Mouse (Mus musculus): ENCODE measurements around the gene Wscd2. TPM values are rescaled to one million over a fixed set of nuclear protein-coding genes. Genes with fewer than 3 reads are reported as not detected.

Wscd2 gene
- polyA plus RNA-seq, 1 experiment from 2014 or later: 5.6 TPM

DNA sequence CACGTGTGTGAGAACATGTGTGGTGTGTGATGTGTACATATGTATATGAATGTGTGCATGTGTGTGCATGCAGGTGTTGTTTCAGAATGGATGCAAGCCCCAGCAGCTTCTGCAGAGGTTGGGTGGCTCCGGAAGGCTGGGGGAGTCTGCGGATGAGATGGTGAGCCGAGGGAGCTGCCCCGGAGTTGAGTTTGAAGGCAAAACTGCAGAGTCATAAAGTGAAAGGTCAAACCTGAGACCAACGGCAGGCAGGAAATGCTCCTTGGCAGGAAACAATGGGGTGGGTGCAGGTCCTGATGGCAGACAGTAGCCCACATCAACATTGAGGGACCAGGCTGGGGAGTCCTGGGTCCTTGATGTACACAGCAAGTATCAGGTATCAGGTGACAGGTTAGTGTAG, 15.9 kb downstream of the Wscd2 start:
- H3K36me3 ChIP-seq (ENCODE audit: control insufficient read depth, insufficient read depth, low read length): no peaks in the 10 kb centered on the region
- no peak overlapping the region for H3K9ac ChIP-seq (ENCODE audit: low read depth, low read length)
- no peaks in the 10 kb centered on the region for H3K4me1 ChIP-seq (ENCODE audit: control insufficient read depth, insufficient read depth, low read length)
- no peaks in the 10 kb centered on the region for H3K9me3 ChIP-seq (ENCODE audit: control insufficient read depth, low read length)
- ATAC-seq: no peak
- WGBS: 61% methylated on average over 6 of the region's 6 CpGs
- H3K4me2 ChIP-seq (ENCODE audit: low read depth, low read length): no peak overlapping the region
- no peak overlapping the region for H3K27ac ChIP-seq (ENCODE audit: low read length)
- H3K27me3 ChIP-seq (replicated peaks; ENCODE audit: control insufficient read depth, insufficient read depth, low read length): no peaks in the 10 kb centered on the region
- H3K4me3 ChIP-seq (ENCODE audit: low read length): no peak overlapping the region

DNA sequence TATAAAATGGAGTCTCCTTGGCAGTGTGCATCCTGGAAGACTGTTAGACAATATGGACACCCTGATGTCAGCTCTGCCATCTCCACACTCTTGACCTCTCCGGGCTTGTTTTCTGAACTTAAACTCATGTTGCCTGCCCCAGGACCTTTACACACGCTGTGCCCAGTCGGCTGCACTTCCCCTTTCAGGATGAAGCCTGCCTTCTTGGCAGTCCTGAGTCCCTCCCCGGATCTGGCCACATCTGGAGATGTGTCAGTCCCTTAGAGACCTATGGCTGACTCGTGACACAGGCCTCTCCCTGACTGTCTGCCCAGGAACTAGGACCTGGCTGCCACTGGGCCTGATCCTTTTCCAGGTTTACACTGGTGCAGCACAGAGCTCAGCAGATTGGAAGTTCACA, 16.6 kb downstream of the Wscd2 start:
- no peak overlapping the region for H3K27ac ChIP-seq (ENCODE audit: low read length)
- WGBS: 82% methylated on average over 5 of the region's 5 CpGs
- no peak for ATAC-seq

DNA sequence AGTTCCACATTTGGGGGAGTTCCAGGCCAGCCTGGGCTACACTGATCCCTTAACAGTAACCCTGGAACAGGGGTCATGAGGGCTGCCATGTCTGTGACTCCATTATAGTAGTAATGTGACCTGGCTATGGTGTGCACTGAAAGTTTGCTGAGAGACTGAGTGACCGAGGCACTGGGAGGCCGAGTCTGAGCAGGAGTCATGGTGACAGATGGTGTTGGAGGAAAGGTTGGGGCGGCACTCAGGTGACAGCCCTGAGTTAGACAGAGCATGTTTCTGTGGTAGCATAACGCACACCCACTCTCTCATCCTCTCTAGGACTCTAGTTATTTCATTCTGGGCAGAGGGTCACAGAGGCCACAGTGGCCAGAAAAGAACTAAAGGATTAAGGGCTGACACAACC, 19.0 kb downstream of the Wscd2 start:
- Histone ChIP-seq H3K36me3 (ENCODE audit: control insufficient read depth, insufficient read depth, low read length) (no peaks in the 10 kb centered on the region), H3K4me1 (ENCODE audit: control insufficient read depth, insufficient read depth, low read length) (no peaks in the 10 kb centered on the region), H3K27me3 (replicated peaks; ENCODE audit: control insufficient read depth, insufficient read depth, low read length) (no peaks in the 10 kb centered on the region), H3K27ac (ENCODE audit: low read length) (no peak overlapping the region), H3K9ac (ENCODE audit: low read depth, low read length) (no peak overlapping the region), H3K4me2 (ENCODE audit: low read depth, low read length) (no peak overlapping the region), H3K4me3 (ENCODE audit: low read length) (no peak overlapping the region), H3K9me3 (ENCODE audit: control insufficient read depth, low read length) (no peaks in the 10 kb centered on the region)
- WGBS: 81% methylated on average over 4 of the region's 4 CpGs
- ATAC-seq: no peak

More for the DNA sequence above, 16.6 kb downstream of the Wscd2 start:
- Histone ChIP-seq H3K4me1 (ENCODE audit: control insufficient read depth, insufficient read depth, low read length) (no peaks in the 10 kb centered on the region), H3K9me3 (ENCODE audit: control insufficient read depth, low read length) (no peaks in the 10 kb centered on the region), H3K27me3 (replicated peaks; ENCODE audit: control insufficient read depth, insufficient read depth, low read length) (no peaks in the 10 kb centered on the region), H3K9ac (ENCODE audit: low read depth, low read length) (no peak overlapping the region), H3K4me3 (ENCODE audit: low read length) (no peak overlapping the region), H3K36me3 (ENCODE audit: control insufficient read depth, insufficient read depth, low read length) (no peaks in the 10 kb centered on the region), H3K4me2 (ENCODE audit: low read depth, low read length) (no peak overlapping the region)

DNA sequence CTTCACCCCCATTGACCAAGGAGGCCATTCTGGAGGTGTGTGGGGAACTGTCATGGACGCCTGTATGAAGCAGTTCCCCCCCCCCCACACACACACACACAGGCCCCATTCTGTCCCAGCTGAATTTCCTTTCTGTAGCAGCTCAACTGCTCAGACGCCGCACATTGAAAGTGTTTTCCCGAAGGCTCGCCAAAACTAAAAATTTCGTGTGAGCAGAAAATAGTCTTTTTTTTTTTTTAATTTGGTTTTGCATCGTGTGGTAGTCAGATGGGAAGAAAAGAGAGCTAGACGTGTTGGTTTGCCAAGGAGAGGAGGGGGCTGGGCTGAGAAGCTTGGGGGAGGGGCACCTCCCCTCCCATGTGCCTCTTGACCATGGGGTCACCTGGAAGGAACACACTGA, 23.5 kb downstream of the Wscd2 start:
- ATAC-seq: no peak
- Histone ChIP-seq H3K4me3 (ENCODE audit: low read length) (no peak overlapping the region), H3K9ac (ENCODE audit: low read depth, low read length) (no peak overlapping the region), H3K27ac (ENCODE audit: low read length) (no peak overlapping the region), H3K9me3 (ENCODE audit: control insufficient read depth, low read length) (no peaks in the 10 kb centered on the region), H3K4me1 (ENCODE audit: control insufficient read depth, insufficient read depth, low read length) (no peaks in the 10 kb centered on the region), H3K36me3 (ENCODE audit: control insufficient read depth, insufficient read depth, low read length) (no peaks in the 10 kb centered on the region), H3K27me3 (replicated peaks; ENCODE audit: control insufficient read depth, insufficient read depth, low read length) (no peaks in the 10 kb centered on the region), H3K4me2 (ENCODE audit: low read depth, low read length) (no peak overlapping the region)
- WGBS: 72% methylated on average over 8 of the region's 8 CpGs

DNA sequence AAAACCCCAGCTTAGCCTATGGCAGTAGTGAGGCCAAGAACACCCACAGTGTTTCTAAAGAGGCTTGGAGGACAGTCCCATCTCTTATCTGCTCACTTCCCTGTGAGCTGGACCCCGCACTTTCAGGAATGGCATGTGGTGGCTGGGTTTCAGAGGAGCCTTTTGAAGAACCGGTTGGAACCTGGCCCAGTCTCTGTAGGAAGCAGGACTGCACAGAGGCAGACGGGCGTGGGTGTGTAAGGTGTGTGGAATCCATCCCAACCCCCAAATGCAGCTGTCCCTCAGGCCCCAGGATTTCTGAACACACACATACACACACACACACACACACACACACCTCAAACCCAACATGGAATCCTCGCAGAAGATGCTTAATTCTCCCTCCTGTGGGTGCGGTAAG, 23.9 kb downstream of the Wscd2 start:
- Histone ChIP-seq H3K9me3 (ENCODE audit: control insufficient read depth, low read length) (no peaks in the 10 kb centered on the region), H3K4me3 (ENCODE audit: low read length) (no peak overlapping the region), H3K27me3 (replicated peaks; ENCODE audit: control insufficient read depth, insufficient read depth, low read length) (no peaks in the 10 kb centered on the region), H3K9ac (ENCODE audit: low read depth, low read length) (no peak overlapping the region), H3K4me1 (ENCODE audit: control insufficient read depth, insufficient read depth, low read length) (no peaks in the 10 kb centered on the region), H3K36me3 (ENCODE audit: control insufficient read depth, insufficient read depth, low read length) (no peaks in the 10 kb centered on the region), H3K4me2 (ENCODE audit: low read depth, low read length) (no peak overlapping the region), H3K27ac (ENCODE audit: low read length) (no peak overlapping the region)
- 72% methylated on average over 6 of the region's 6 CpGs for WGBS
- ATAC-seq: no peak

DNA sequence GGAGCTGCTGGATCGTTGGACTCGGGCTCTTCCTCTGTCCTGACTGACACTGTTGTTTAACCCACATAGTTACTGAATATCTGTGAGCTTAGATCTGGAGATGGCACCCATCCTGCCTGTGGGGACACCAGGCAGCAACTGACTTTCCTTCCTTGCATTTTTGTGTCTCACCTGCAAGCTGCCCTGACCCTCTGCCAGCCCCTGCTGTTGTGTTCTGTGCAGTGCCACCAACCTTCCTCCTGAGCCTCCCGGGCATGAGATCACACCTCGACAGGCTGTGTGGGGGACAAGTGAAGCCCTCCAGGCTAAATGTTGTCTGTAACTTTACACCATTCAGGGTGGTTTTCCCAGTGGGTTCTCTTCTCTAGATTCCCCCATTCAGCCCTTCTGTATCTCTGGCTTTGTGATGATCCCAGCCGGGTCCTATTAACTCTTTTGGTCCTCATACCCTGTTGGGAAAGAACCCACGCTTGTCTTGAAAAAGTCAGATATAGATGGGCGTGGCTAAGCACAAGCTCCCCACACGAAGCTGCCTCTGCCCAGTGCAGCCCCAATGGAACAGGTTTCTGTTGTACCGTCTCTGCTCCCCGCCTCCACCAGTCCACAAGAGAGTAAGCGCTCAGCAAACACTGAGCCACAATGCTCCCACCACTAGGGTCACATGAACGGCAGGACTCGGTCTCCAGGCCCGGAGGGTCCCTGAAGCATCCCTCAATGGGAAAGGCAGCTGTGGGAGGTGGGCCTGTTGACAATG, 26.2 kb downstream of the Wscd2 start:
- 36% methylated on average over 14 of the region's 14 CpGs for WGBS
- Histone ChIP-seq H3K27me3 (replicated peaks; ENCODE audit: control insufficient read depth, insufficient read depth, low read length) (no peaks in the 10 kb centered on the region), H3K27ac (ENCODE audit: low read length) (no peak overlapping the region), H3K4me2 (ENCODE audit: low read depth, low read length) (no peak overlapping the region), H3K4me1 (ENCODE audit: control insufficient read depth, insufficient read depth, low read length) (no peaks in the 10 kb centered on the region), H3K9me3 (ENCODE audit: control insufficient read depth, low read length) (no peaks in the 10 kb centered on the region), H3K9ac (ENCODE audit: low read depth, low read length) (no peak overlapping the region), H3K36me3 (ENCODE audit: control insufficient read depth, insufficient read depth, low read length) (no peaks in the 10 kb centered on the region), H3K4me3 (ENCODE audit: low read length) (no peak overlapping the region)
- ATAC-seq: no peak

DNA sequence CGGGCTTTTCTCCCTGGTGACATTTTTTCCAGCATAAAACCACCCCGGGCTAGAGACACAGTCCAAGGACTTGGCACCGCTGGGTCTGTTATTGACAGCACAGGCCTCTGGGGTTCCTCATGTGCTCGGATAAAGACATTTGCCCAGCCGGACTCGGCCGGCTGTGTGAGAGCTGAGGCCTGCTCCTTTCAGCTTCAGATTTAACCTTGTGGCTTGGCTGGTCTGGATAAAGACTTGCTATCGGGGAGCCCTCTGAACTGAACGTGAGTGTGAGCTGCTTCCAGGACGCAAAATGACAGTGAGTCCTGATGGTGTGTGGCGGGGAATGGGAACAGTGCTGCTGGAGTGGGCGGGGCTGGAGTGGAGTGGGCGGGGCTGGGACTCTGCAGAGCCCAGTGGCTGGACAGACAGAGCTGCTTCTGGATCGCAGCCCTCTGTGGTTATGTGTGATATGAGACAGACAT, 26.8 kb downstream of the Wscd2 start:
- 21% methylated on average over 14 of the region's 14 CpGs for WGBS
- ATAC-seq: no peak

DNA sequence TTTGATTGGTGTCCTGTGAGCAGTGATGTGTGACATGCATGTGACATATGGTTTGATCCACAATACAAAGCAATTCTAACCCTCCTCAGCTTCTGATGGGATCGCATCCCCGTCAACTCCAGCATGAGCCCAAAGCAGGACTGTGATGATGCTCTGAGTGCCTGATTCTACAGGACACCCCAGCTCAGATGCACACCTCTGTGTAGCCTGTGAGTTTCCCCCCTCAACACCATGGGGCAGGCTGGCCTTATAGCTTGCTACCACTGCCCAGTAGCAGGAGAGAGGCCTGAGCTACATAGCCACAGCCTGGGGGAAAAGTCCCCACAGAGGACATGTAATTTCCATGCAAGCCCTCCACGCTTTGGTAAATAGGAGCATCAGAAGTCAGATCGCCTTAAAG, 27.3 kb downstream of the Wscd2 start:
- Histone ChIP-seq H3K4me1 (ENCODE audit: control insufficient read depth, insufficient read depth, low read length) (no peaks in the 10 kb centered on the region), H3K36me3 (ENCODE audit: control insufficient read depth, insufficient read depth, low read length) (no peaks in the 10 kb centered on the region), H3K4me2 (ENCODE audit: low read depth, low read length) (no peak overlapping the region), H3K9me3 (ENCODE audit: control insufficient read depth, low read length) (no peaks in the 10 kb centered on the region), H3K27me3 (replicated peaks; ENCODE audit: control insufficient read depth, insufficient read depth, low read length) (no peaks in the 10 kb centered on the region), H3K27ac (ENCODE audit: low read length) (no peak overlapping the region), H3K4me3 (ENCODE audit: low read length) (no peak overlapping the region), H3K9ac (ENCODE audit: low read depth, low read length) (no peak overlapping the region)
- no peak for ATAC-seq
- 73% methylated on average over 4 of the region's 4 CpGs for WGBS

More for the DNA sequence above, 26.8 kb downstream of the Wscd2 start:
- H3K4me1 ChIP-seq (ENCODE audit: control insufficient read depth, insufficient read depth, low read length): no peaks in the 10 kb centered on the region
- H3K4me3 ChIP-seq (ENCODE audit: low read length): no peak overlapping the region
- H3K4me2 ChIP-seq (ENCODE audit: low read depth, low read length): no peak overlapping the region
- H3K9me3 ChIP-seq (ENCODE audit: control insufficient read depth, low read length): no peaks in the 10 kb centered on the region
- H3K27me3 ChIP-seq (replicated peaks; ENCODE audit: control insufficient read depth, insufficient read depth, low read length): no peaks in the 10 kb centered on the region
- no peak overlapping the region for H3K9ac ChIP-seq (ENCODE audit: low read depth, low read length)
- no peaks in the 10 kb centered on the region for H3K36me3 ChIP-seq (ENCODE audit: control insufficient read depth, insufficient read depth, low read length)
- no peak overlapping the region for H3K27ac ChIP-seq (ENCODE audit: low read length)

DNA sequence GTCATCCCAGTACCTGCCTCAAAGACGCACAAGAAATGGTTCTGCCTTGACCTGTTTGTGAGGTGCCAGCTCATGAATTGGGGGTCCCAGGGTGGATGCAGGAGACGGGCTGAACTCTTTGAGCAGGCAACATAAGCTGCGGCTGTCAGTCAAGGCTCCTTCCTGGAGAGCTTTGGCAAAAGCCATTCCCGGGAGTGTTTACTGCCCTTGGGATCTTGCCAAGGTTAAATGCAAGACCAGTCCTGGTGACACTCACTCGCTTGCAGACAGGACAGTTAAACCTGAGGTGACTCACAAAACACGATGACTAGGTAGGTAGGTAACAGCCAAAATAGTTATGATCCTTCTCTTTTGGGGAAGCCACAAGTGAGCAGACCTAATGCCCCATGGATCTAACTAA, 30.9 kb downstream of the Wscd2 start:
- no peak for ATAC-seq
- H3K4me2 ChIP-seq (ENCODE audit: low read depth, low read length): no peak overlapping the region
- H3K27ac ChIP-seq (ENCODE audit: low read length): no peak overlapping the region
- no peak overlapping the region for H3K9ac ChIP-seq (ENCODE audit: low read depth, low read length)
- WGBS: 61% methylated on average over 6 of the region's 6 CpGs
- H3K4me3 ChIP-seq (ENCODE audit: low read length): no peak overlapping the region
- H3K9me3 ChIP-seq (ENCODE audit: control insufficient read depth, low read length): no peaks in the 10 kb centered on the region
- no peaks in the 10 kb centered on the region for H3K27me3 ChIP-seq (replicated peaks; ENCODE audit: control insufficient read depth, insufficient read depth, low read length)
- H3K4me1 ChIP-seq (ENCODE audit: control insufficient read depth, insufficient read depth, low read length): no peaks in the 10 kb centered on the region
- H3K36me3 ChIP-seq (ENCODE audit: control insufficient read depth, insufficient read depth, low read length): no peaks in the 10 kb centered on the region

DNA sequence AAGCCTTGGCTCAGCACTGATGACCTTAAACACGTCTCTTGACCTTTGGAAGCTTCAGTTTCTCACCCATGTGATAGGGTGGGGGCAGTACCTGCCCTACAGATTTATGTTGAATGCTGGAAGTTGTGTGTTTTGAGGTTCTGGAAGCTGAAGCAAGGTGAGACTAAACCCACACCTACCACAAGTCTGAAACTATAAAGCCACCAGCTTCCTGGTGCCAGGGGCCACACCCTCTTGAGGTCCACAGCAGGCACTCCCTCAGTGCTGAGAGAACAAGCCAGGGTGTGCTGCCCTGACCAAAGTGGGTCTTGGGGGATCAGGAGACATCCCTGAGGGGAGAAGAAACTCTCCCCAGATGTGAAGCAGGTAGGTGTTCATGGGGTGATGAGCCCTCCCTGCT, 48.7 kb downstream of the Wscd2 start:
- ATAC-seq: no peak
- Histone ChIP-seq H3K36me3 (ENCODE audit: control insufficient read depth, insufficient read depth, low read length) (no peaks in the 10 kb centered on the region), H3K9ac (ENCODE audit: low read depth, low read length) (no peak overlapping the region), H3K9me3 (ENCODE audit: control insufficient read depth, low read length) (no peaks in the 10 kb centered on the region), H3K27ac (ENCODE audit: low read length) (no peak overlapping the region), H3K4me2 (ENCODE audit: low read depth, low read length) (no peak overlapping the region), H3K27me3 (replicated peaks; ENCODE audit: control insufficient read depth, insufficient read depth, low read length) (no peaks in the 10 kb centered on the region), H3K4me3 (ENCODE audit: low read length) (no peak overlapping the region), H3K4me1 (ENCODE audit: control insufficient read depth, insufficient read depth, low read length) (no peaks in the 10 kb centered on the region)
- WGBS: 54% methylated on average over 1 of the region's 1 CpGs

Data from intestine, embryonic 16.5 days (tissue).